Mouse (Mus musculus) cerebellum, adult 11-12 months (tissue): ENCODE measurements at regions not wholly inside any gene's neighbourhood (a gene's known extent, or its start where the extent isn't known, plus 50 kb on each side); places are given as distances from the start of the nearest gene placed in this dataset.
A peak's percentile ranks its signal among the peaks of the same experiment; 100 is the strongest.

Experiments
- DNase-seq: peaks from one replicate; pipeline ENCODE4 v3.0.0; 2022

- peak; percentile 95 for DNase-seq
These were observed 133.6 kb downstream of the Tex36 start for GRCm38 (mm10) chr7:133468346-133468745.

GRCm38 (mm10) chr7:133467579-133467978, 134.4 kb downstream of the Tex36 start:
- DNase-seq = no peak

GRCm38 (mm10) chr7:133459306-133459705, 142.7 kb downstream of the Tex36 start:
- no peak for DNase-seq

GRCm38 (mm10) chr7:133457436-133458324, 144.3 kb downstream of the Tex36 start:
- no peak for DNase-seq

GRCm38 (mm10) chr7:133450246-133450645, 151.7 kb downstream of the Tex36 start:
- DNase-seq = peak; percentile 57

- DNase-seq = no peak
These were observed 154.9 kb downstream of the Tex36 start for GRCm38 (mm10) chr7:133447079-133447478.

- no peak for DNase-seq
These were observed 160.3 kb downstream of the Tex36 start for GRCm38 (mm10) chr7:133441661-133442060.

GRCm38 (mm10) chr7:133441169-133441568, 160.8 kb downstream of the Tex36 start:
- no peak for DNase-seq

GRCm38 (mm10) chr7:133440711-133441110, 161.2 kb downstream of the Tex36 start:
- DNase-seq = no peak

GRCm38 (mm10) chr7:133440086-133440485, 161.9 kb downstream of the Tex36 start:
- no peak for DNase-seq

GRCm38 (mm10) chr7:133438631-133439030, 163.3 kb downstream of the Tex36 start:
- no peak for DNase-seq

- no peak for DNase-seq
These were observed 164.1 kb downstream of the Tex36 start for GRCm38 (mm10) chr7:133437866-133438265.

- no peak for DNase-seq
These were observed 166.2 kb downstream of the Tex36 start for GRCm38 (mm10) chr7:133435596-133436357.

GRCm38 (mm10) chr7:133434027-133434820, 167.7 kb downstream of the Tex36 start:
- DNase-seq = no peak

- DNase-seq = no peak
These were observed 169.6 kb downstream of the Tex36 start for GRCm38 (mm10) chr7:133432343-133432742.

GRCm38 (mm10) chr7:133402072-133402471, 199.9 kb downstream of the Tex36 start:
- no peak for DNase-seq

GRCm38 (mm10) chr7:133400691-133401090, 201.3 kb downstream of the Tex36 start:
- no peak for DNase-seq

GRCm38 (mm10) chr7:133388716-133389115, 213.2 kb downstream of the Tex36 start:
- DNase-seq = peak; percentile 68

- no peak for DNase-seq
These were observed 219.8 kb downstream of the Tex36 start for GRCm38 (mm10) chr7:133382032-133382712.

GRCm38 (mm10) chr7:133379373-133379772, 222.6 kb downstream of the Tex36 start:
- DNase-seq = no peak

- DNase-seq = no peak
These were observed 223.6 kb downstream of the Tex36 start for GRCm38 (mm10) chr7:133378338-133378737.

GRCm38 (mm10) chr7:133376833-133377484, 225.0 kb downstream of the Tex36 start:
- DNase-seq = no peak
